Mouse (Mus musculus) urinary bladder, postnatal 0 days (tissue): ENCODE data around the gene Rasl10b. TPM values are rescaled to one million over a fixed set of nuclear protein-coding genes. Genes with fewer than 3 reads are reported as not detected.

Experiments used
- polyA plus RNA-seq: library from polyadenylated mRNA; unstranded; fragments of >200 nt; fragmentation: Nextera tagmentation; extraction: Ambion mirVana; gene quantifications from 2 replicates; pipeline ENCODE4 v1.2.1, GENCODE M21; 2015

The Rasl10b gene
- polyA plus RNA-seq, result 0.36 and 0.54 TPM in 2 replicates

GRCm38 (mm10) chr11:83409087-83409754 lies at the start of gene Rasl10b:
Gene Rasl10b (plus strand): TSS chr11:83409137.

DNA sequence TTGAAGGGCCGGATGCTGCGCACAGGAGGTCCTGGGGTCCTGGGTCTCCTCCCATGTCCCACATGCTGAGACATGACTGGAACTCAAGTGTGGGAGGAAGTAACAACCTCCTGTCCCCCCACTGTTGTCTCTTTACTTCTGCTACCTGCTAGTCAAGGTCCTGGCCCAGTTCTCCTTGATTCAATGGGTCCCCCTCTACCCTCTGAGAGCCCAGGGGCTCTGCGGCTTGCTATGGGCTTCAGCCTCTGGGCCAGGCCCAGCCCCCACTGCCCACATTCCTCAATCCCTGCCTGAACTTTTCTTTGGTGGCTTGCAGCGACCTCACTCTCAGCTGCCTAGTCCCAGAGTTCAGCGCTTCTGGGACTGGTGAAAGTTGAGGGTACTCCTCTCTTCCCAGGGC lies 20.4 kb downstream of the Rasl10b start, which contains the start of gene Gas2l2:
Gene Gas2l2 (minus strand): TSS at position 101 of the 400 bp plus-strand sequence.

GRCm38 (mm10) chr11:83437377-83437776 lies 28.4 kb downstream of the Rasl10b start, which contains the start of gene 1700020L24Rik:
Gene 1700020L24Rik (plus strand): TSS chr11:83437677.

GRCm38 (mm10) chr11:83462711-83463244 lies 53.8 kb downstream of the Rasl10b start, which contains the start of gene Mmp28:
Gene Mmp28 (minus strand): TSS chr11:83463071.

Other genes with a start within 250 kb of the Rasl10b start
- gene Slfn4, start 234.0 kb upstream of the Rasl10b start, polyA plus RNA-seq, result 1.00 and 3.1 TPM in 2 replicates
- gene Slfn3, start 217.8 kb upstream of the Rasl10b start, polyA plus RNA-seq, result 0.26 and 0.39 TPM in 2 replicates
- gene Slfn14, start 122.4 kb upstream of the Rasl10b start, polyA plus RNA-seq, result 0.04 and 0.15 TPM in 2 replicates
- gene Ap2b1, start 110.1 kb upstream of the Rasl10b start, polyA plus RNA-seq, result 26.7 and 32.1 TPM in 2 replicates
- 8.3 and 8.9 TPM in 2 replicates for gene Pex12, start 106.6 kb upstream of the Rasl10b start, polyA plus RNA-seq
- 0.07 TPM in 1 of 2 replicates, not detected in the other for gene Gas2l2, start 20.3 kb downstream of the Rasl10b start, polyA plus RNA-seq
- 0.35 and 0.41 TPM in 2 replicates for gene 1700020L24Rik, start 28.5 kb downstream of the Rasl10b start, polyA plus RNA-seq
- 5.1 and 6.0 TPM in 2 replicates for gene Mmp28, start 53.9 kb downstream of the Rasl10b start, polyA plus RNA-seq
- gene Taf15, start 63.9 kb downstream of the Rasl10b start, polyA plus RNA-seq, result 4.8 and 6.0 TPM in 2 replicates
- not detected in 2 replicates for gene Heatr9, start 113.0 kb downstream of the Rasl10b start, polyA plus RNA-seq
- 0.45 and 0.88 TPM in 2 replicates for gene Ccl5, start 121.4 kb downstream of the Rasl10b start, polyA plus RNA-seq
- 19.7 and 93.4 TPM in 2 replicates for gene Ccl9, start 169.5 kb downstream of the Rasl10b start, polyA plus RNA-seq
- gene Ccl6, start 183.9 kb downstream of the Rasl10b start, polyA plus RNA-seq, result 54.5 and 456 TPM in 2 replicates
- gene Rpl9-ps1, start 236.5 kb downstream of the Rasl10b start, polyA plus RNA-seq, result not detected in 2 replicates
- gene Ccl3, start 240.2 kb downstream of the Rasl10b start, polyA plus RNA-seq, result 1.2 and 1.9 TPM in 2 replicates